Mouse (Mus musculus): ENCODE measurements at regions not wholly inside any gene's neighbourhood (a gene's known extent, or its start where the extent isn't known, plus 50 kb on each side); places are given as distances from the start of the nearest gene placed in this dataset.

GRCm38 (mm10) chr4:89527966-89528365, 151.3 kb upstream of the Dmrta1 start:
- TF ChIP-seq POLR2A (IDR thresholded peaks at IDR 0.05; ENCODE audit: control insufficient read depth, low read depth, low read length), result no peak
- no peak for TF ChIP-seq CTCF (IDR thresholded peaks at IDR 0.05; ENCODE audit: control insufficient read depth, insufficient read depth, insufficient replicate concordance, low read depth, low read length)
